8 mouse cellular contexts compared by ENCODE assay signal in genomic region chr11:98446562-98447474, GRCm38 (mm10). TPM values are rescaled to one million over a fixed set of nuclear protein-coding genes. Genes with fewer than 3 reads are reported as not detected.
DNase-seq lines count a peak whose midpoint lies in the region; ATAC-seq and TF ChIP-seq lines count a peak whose summit lies in the region.

No protein-coding gene starts in this region.

- intact Hi-C loops in heart, postnatal 14 days (cut with DNase I) = no loop called here

- peaks cover 22% of the 10 kb centered on the region for H3K4me1 ChIP-seq in heart, embryonic 11.5 days (ENCODE audit: control insufficient read depth, insufficient read depth, low read length)
- H3K4me1 ChIP-seq in hindbrain, embryonic 13.5 days (replicated peaks) = peaks cover 10% of the 10 kb centered on the region
- peaks cover 7% of the 10 kb centered on the region; the same call in 1 of the 2 replicates for H3K4me1 ChIP-seq in limb, embryonic 14.5 days (ENCODE audit: control insufficient read depth, insufficient read depth, low read length)

- H3K9ac ChIP-seq in heart, embryonic 11.5 days (ENCODE audit: low read depth, low read length) = peak overlapping the region; percentile 49; the same call in 1 of the 2 replicates
- peak overlapping the region; percentile 51; the same call in 1 of the 2 replicates for H3K9ac ChIP-seq in hindbrain, embryonic 13.5 days
- peak overlapping the region; percentile 25; the same call in 1 of the 2 replicates for H3K9ac ChIP-seq in limb, embryonic 14.5 days (ENCODE audit: low read depth, low read length, severe bottlenecking)

- ATAC-seq in heart, embryonic 11.5 days (replicated peaks; ENCODE audit: insufficient number of reproducible peaks, low FRiP score, low TSS enrichment) = peak; percentile 29; the same call in 1 of the 2 replicates
- ATAC-seq in hindbrain, embryonic 13.5 days (ENCODE audit: low FRiP score) = no peak
- ATAC-seq in limb, embryonic 14.5 days (ENCODE audit: low FRiP score, low read depth) = no peak

- WGBS in heart, embryonic 11.5 days (ENCODE audit: insufficient replicate concordance) = 3% methylated on average over 33 of the region's 33 CpGs
- WGBS in hindbrain, embryonic 13.5 days = 2% methylated on average over 29 of the region's 33 CpGs
- 4% methylated on average over 32 of the region's 33 CpGs for WGBS in limb, embryonic 14.5 days

- no peaks in the 10 kb centered on the region for H3K9me3 ChIP-seq in heart, embryonic 11.5 days (replicated peaks; ENCODE audit: control insufficient read depth, low read length)
- H3K9me3 ChIP-seq in hindbrain, embryonic 13.5 days = no peaks in the 10 kb centered on the region
- no peaks in the 10 kb centered on the region for H3K9me3 ChIP-seq in limb, embryonic 14.5 days (ENCODE audit: control insufficient read depth, low read length)

- TF ChIP-seq POLR2A in limb, embryonic 14.5 days (IDR thresholded peaks at IDR 0.05; ENCODE audit: borderline replicate concordance, extremely low read depth, insufficient read depth, insufficient read length) = no peak

- no peak for DNase-seq in heart, postnatal 14 days
- DNase-seq in cerebellum, postnatal 10 days = peak; percentile 56 to 60
- DNase-seq in limb, embryonic 14.5 days (ENCODE audit: low spot score) = no peak
- DNase-seq in neural tube, embryonic 10.5 days (ENCODE audit: extremely low spot score, low spot score) = peak; percentile 38
- DNase-seq in adrenal gland, postnatal 14 days = no peak
- DNase-seq in layer of hippocampus, adult 18-20 months (ENCODE audit: low spot score in 2 of 2) = no peak

- peak overlapping the region; percentile 61 for H3K4me2 ChIP-seq in heart, embryonic 11.5 days
- peak overlapping the region; percentile 25; the same call in 1 of the 2 replicates for H3K4me2 ChIP-seq in hindbrain, embryonic 13.5 days
- peak overlapping the region; percentile 24 for H3K4me2 ChIP-seq in limb, embryonic 14.5 days (replicated peaks; ENCODE audit: low read depth, low read length, severe bottlenecking)

- H3K36me3 ChIP-seq in heart, embryonic 11.5 days (ENCODE audit: control insufficient read depth, insufficient read depth, low read length) = no peaks in the 10 kb centered on the region
- H3K36me3 ChIP-seq in hindbrain, embryonic 13.5 days = no peaks in the 10 kb centered on the region
- no peaks in the 10 kb centered on the region for H3K36me3 ChIP-seq in limb, embryonic 14.5 days (ENCODE audit: control insufficient read depth, insufficient read depth, low read length)

- H3K4me3 ChIP-seq in heart, embryonic 11.5 days (ENCODE audit: low read depth, low read length) = peak overlapping the region; percentile 29
- peak overlapping the region; percentile 16 for H3K4me3 ChIP-seq in hindbrain, embryonic 13.5 days
- peak overlapping the region; percentile 22 for H3K4me3 ChIP-seq in limb, embryonic 14.5 days (replicated peaks; ENCODE audit: low read length)

- no peak overlapping the region for H3K27ac ChIP-seq in heart, embryonic 11.5 days (ENCODE audit: low read depth, low read length)
- H3K27ac ChIP-seq in hindbrain, embryonic 13.5 days = no peak overlapping the region
- H3K27ac ChIP-seq in limb, embryonic 14.5 days (replicated peaks; ENCODE audit: low read depth, low read length) = no peak overlapping the region

- peaks cover 18% of the 10 kb centered on the region for H3K27me3 ChIP-seq in heart, embryonic 11.5 days (ENCODE audit: control insufficient read depth, insufficient read depth, low read length)
- peaks cover 56% of the 10 kb centered on the region for H3K27me3 ChIP-seq in hindbrain, embryonic 13.5 days
- peaks cover 13% of the 10 kb centered on the region; the same call in 1 of the 2 replicates for H3K27me3 ChIP-seq in limb, embryonic 14.5 days (ENCODE audit: control insufficient read depth, insufficient read depth, low read length)

RNA-seq across cellular contexts. Expression of gene Grb7, which starts 0.6 kb away (rescaled TPM):
- polyA plus RNA-seq in heart, embryonic 11.5 days (2014; fragmentation: Nextera tagmentation; extraction: Ambion mirVana) = 0.63 and 2.0 TPM in 2 replicates
- total RNA-seq in heart, postnatal 14 days (2021) = under 1 TPM in 1 of 2 experiments, not detected in 1; 0.36 TPM
- polyA plus RNA-seq in hindbrain, embryonic 13.5 days (2015; fragmentation: Nextera tagmentation; extraction: Ambion mirVana) = 0.22 and 0.36 TPM in 2 replicates
- 9.1 and 9.2 TPM in 2 replicates for polyA plus RNA-seq in limb, embryonic 14.5 days (2012; rRNA removed)
- polyA plus RNA-seq in limb, embryonic 14.5 days (2014; fragmentation: Nextera tagmentation; extraction: Ambion mirVana) = 8.1 and 9.6 TPM in 2 replicates
- total RNA-seq in adrenal gland, postnatal 14 days (2021) = 0.53 and 10.7 TPM in 2 replicates
- total RNA-seq in layer of hippocampus, adult 18-20 months (2021) = 1 to 10 TPM; 1.2 to 2.1 TPM

RNA-seq across cellular contexts. Expression of gene Mien1, which starts 8.0 kb away (rescaled TPM):
- polyA plus RNA-seq in heart, embryonic 11.5 days (2014; fragmentation: Nextera tagmentation; extraction: Ambion mirVana) = 107 and 110 TPM in 2 replicates
- total RNA-seq in heart, postnatal 14 days (2021) = 10 to 100 TPM; 44.6 to 52.6 TPM
- 248 and 269 TPM in 2 replicates for polyA plus RNA-seq in hindbrain, embryonic 13.5 days (2015; fragmentation: Nextera tagmentation; extraction: Ambion mirVana)
- polyA plus RNA-seq in limb, embryonic 14.5 days (2012; rRNA removed) = 44.8 and 48.5 TPM in 2 replicates
- polyA plus RNA-seq in limb, embryonic 14.5 days (2014; fragmentation: Nextera tagmentation; extraction: Ambion mirVana) = 84.8 and 86.8 TPM in 2 replicates
- 70.4 and 74.3 TPM in 2 replicates for total RNA-seq in adrenal gland, postnatal 14 days (2021)
- total RNA-seq in layer of hippocampus, adult 18-20 months (2021) = 10 to 100 TPM; 83.0 to 95.4 TPM

RNA-seq across cellular contexts. Expression of gene Erbb2, which starts 34.5 kb away (rescaled TPM):
- polyA plus RNA-seq in heart, embryonic 11.5 days (2014; fragmentation: Nextera tagmentation; extraction: Ambion mirVana) = 48.0 and 56.4 TPM in 2 replicates
- 10 to 100 TPM; 11.3 TPM for total RNA-seq in heart, postnatal 14 days (2021)
- polyA plus RNA-seq in hindbrain, embryonic 13.5 days (2015; fragmentation: Nextera tagmentation; extraction: Ambion mirVana) = 8.4 and 9.9 TPM in 2 replicates
- polyA plus RNA-seq in limb, embryonic 14.5 days (2012; rRNA removed) = 51.1 and 64.3 TPM in 2 replicates
- polyA plus RNA-seq in limb, embryonic 14.5 days (2014; fragmentation: Nextera tagmentation; extraction: Ambion mirVana) = 73.6 and 79.7 TPM in 2 replicates
- total RNA-seq in adrenal gland, postnatal 14 days (2021) = 5.9 and 6.8 TPM in 2 replicates
- 1 to 10 TPM; 1.4 to 1.9 TPM for total RNA-seq in layer of hippocampus, adult 18-20 months (2021)

RNA-seq across cellular contexts. Expression of gene Pgap3, which starts 46.5 kb away (rescaled TPM):
- polyA plus RNA-seq in heart, embryonic 11.5 days (2014; fragmentation: Nextera tagmentation; extraction: Ambion mirVana) = 10.6 and 13.7 TPM in 2 replicates
- 10 to 100 TPM; 11.7 to 11.9 TPM for total RNA-seq in heart, postnatal 14 days (2021)
- polyA plus RNA-seq in hindbrain, embryonic 13.5 days (2015; fragmentation: Nextera tagmentation; extraction: Ambion mirVana) = 9.4 and 10.4 TPM in 2 replicates
- 19.2 and 24.2 TPM in 2 replicates for polyA plus RNA-seq in limb, embryonic 14.5 days (2012; rRNA removed)
- 9.2 and 11.4 TPM in 2 replicates for polyA plus RNA-seq in limb, embryonic 14.5 days (2014; fragmentation: Nextera tagmentation; extraction: Ambion mirVana)
- total RNA-seq in adrenal gland, postnatal 14 days (2021) = 5.3 and 5.9 TPM in 2 replicates
- 1 to 10 TPM; 8.7 to 9.1 TPM for total RNA-seq in layer of hippocampus, adult 18-20 months (2021)

Comparison
In these comparisons a context has a peak if more than half of its experiments do, and no peak if none do; other contexts are left out.
1. DNase-seq: peak in cerebellum, postnatal 10 days (2 of 2) and neural tube, embryonic 10.5 days (single experiment); none in heart, postnatal 14 days (0 of 2), limb, embryonic 14.5 days (single experiment), adrenal gland, postnatal 14 days (single experiment) and layer of hippocampus, adult 18-20 months (0 of 2).
2. Peak in every context shown above with its lines, with median percentiles within 50 percentile points of each other: H3K4me2 ChIP-seq, H3K4me3 ChIP-seq and H3K9ac ChIP-seq.